Mouse (Mus musculus) forebrain, embryonic 13.5 days (tissue): ENCODE results near the gene Cacna1s. TPM values are rescaled to one million over a fixed set of nuclear protein-coding genes. Genes with fewer than 3 reads are reported as not detected.

Experiments
- ATAC-seq: fragments of 200-750 bp; cut with Nextera tagmentation; 2 replicates; pipeline ENCODE4 v1.8.0; 2017
- H3K27ac ChIP-seq: fragments of 300-500 bp; sonication (generic); 2 replicates; pipeline ENCODE4 v1.5.1; 2015; ENCODE audit warnings: inconsistent platforms, mild to moderate bottlenecking, moderate library complexity
- H3K27me3 ChIP-seq: fragments of 300-500 bp; sonication (generic); 2 replicates; pipeline ENCODE4 v1.6.1; 2015; ENCODE audit warnings: mild to moderate bottlenecking, inconsistent platforms
- H3K36me3 ChIP-seq: fragments of 300-500 bp; sonication (generic); 2 replicates; pipeline ENCODE4 v1.6.1; 2015; ENCODE audit warnings: mild to moderate bottlenecking, inconsistent platforms; ENCODE audit not compliant: poor library complexity, severe bottlenecking
- H3K4me1 ChIP-seq: fragments of 300-500 bp; sonication (generic); 2 replicates; pipeline ENCODE4 v1.6.1; 2015; ENCODE audit warnings: inconsistent platforms
- H3K4me2 ChIP-seq: fragments of 300-500 bp; sonication (generic); 2 replicates; pipeline ENCODE4 v1.6.1; 2015; ENCODE audit warnings: inconsistent platforms, mild to moderate bottlenecking, moderate library complexity
- H3K4me3 ChIP-seq: fragments of 300-500 bp; sonication (generic); 2 replicates; pipeline ENCODE4 v1.5.1; 2015; ENCODE audit warnings: mild to moderate bottlenecking, inconsistent platforms
- H3K9ac ChIP-seq: fragments of 300-500 bp; sonication (generic); 2 replicates; pipeline ENCODE4 v1.6.1; 2015; ENCODE audit warnings: mild to moderate bottlenecking, inconsistent platforms
- H3K9me3 ChIP-seq: fragments of 300-500 bp; sonication (generic); replicated peaks from 2 replicates; pipeline ENCODE4 v1.6.1; 2016; ENCODE audit warnings: inconsistent platforms
- WGBS: fragments of 180-500 bp; shearing (Covaris S2); methylation state at CpG from one replicate; pipeline ENCODE4 v1.1.7; 2015; 5-methylcytosine and 5-hydroxymethylcytosine counted together
- polyA plus RNA-seq: library from polyadenylated mRNA; unstranded; fragments of >200 nt; fragmentation: Nextera tagmentation; extraction: Ambion mirVana; gene quantifications from 2 replicates; pipeline ENCODE4 v1.2.1, GENCODE M21; 2015

Cacna1s gene
- polyA plus RNA-seq, 1 experiment from 2014 or later, result not detected

- no peak overlapping the region for H3K27ac ChIP-seq
- no peak overlapping the region for H3K4me2 ChIP-seq
- H3K36me3 ChIP-seq, result no peaks in the 10 kb centered on the region
- ATAC-seq, result no peak
- 87% methylated on average over 5 of the region's 5 CpGs for WGBS
- no peak overlapping the region for H3K9ac ChIP-seq
- H3K9me3 ChIP-seq, result no peaks in the 10 kb centered on the region
- no peaks in the 10 kb centered on the region for H3K27me3 ChIP-seq
- H3K4me1 ChIP-seq, result 0 out of 2 replicates have a peak, but pooled peaks cover 1% of the 10 kb centered on the region
- H3K4me3 ChIP-seq, result no peak overlapping the region
These were observed 42.3 kb downstream of the Cacna1s start for GRCm38 (mm10) chr1:136094807-136095206.

GRCm38 (mm10) chr1:136102094-136102493 is 49.5 kb downstream of the Cacna1s start:
- H3K4me2 ChIP-seq, result no peak overlapping the region
- H3K4me3 ChIP-seq, result no peak overlapping the region
- ATAC-seq, result no peak
- no peak overlapping the region for H3K9ac ChIP-seq
- no peaks in the 10 kb centered on the region for H3K36me3 ChIP-seq
- no peaks in the 10 kb centered on the region for H3K9me3 ChIP-seq
- H3K27me3 ChIP-seq, result no peaks in the 10 kb centered on the region
- WGBS, result 78% methylated on average over 4 of the region's 4 CpGs
- H3K4me1 ChIP-seq, result peaks cover 34% of the 10 kb centered on the region
- H3K27ac ChIP-seq, result peak overlapping the region; percentile 75

GRCm38 (mm10) chr1:136102551-136102950 is 50.0 kb downstream of the Cacna1s start:
- Histone ChIP-seq H3K9me3 (no peaks in the 10 kb centered on the region), H3K27ac (peak overlapping the region; percentile 75), H3K4me3 (no peak overlapping the region), H3K9ac (no peak overlapping the region), H3K4me1 (peaks cover 34% of the 10 kb centered on the region), H3K27me3 (no peaks in the 10 kb centered on the region), H3K36me3 (no peaks in the 10 kb centered on the region), H3K4me2 (peak overlapping the region; percentile 15)
- WGBS, result 69% methylated on average over 3 of the region's 3 CpGs
- no peak for ATAC-seq

- no peaks in the 10 kb centered on the region for H3K36me3 ChIP-seq
- H3K27ac ChIP-seq, result peak overlapping the region; percentile 75
- ATAC-seq, result peak; percentile 94
- H3K4me1 ChIP-seq, result peaks cover 34% of the 10 kb centered on the region
- no peaks in the 10 kb centered on the region for H3K27me3 ChIP-seq
- H3K9me3 ChIP-seq, result no peaks in the 10 kb centered on the region
- H3K4me3 ChIP-seq, result no peak overlapping the region
- peak overlapping the region; percentile 15 for H3K4me2 ChIP-seq
- no peak overlapping the region for H3K9ac ChIP-seq
- 71% methylated on average over 2 of the region's 2 CpGs for WGBS
These were observed 50.4 kb downstream of the Cacna1s start for GRCm38 (mm10) chr1:136102981-136103380.

GRCm38 (mm10) chr1:136103696-136104095 is 51.1 kb downstream of the Cacna1s start:
- peaks cover 34% of the 10 kb centered on the region for H3K4me1 ChIP-seq

GRCm38 (mm10) chr1:136104741-136105140 is 52.2 kb downstream of the Cacna1s start:
- Histone ChIP-seq H3K9me3 (no peaks in the 10 kb centered on the region), H3K27me3 (no peaks in the 10 kb centered on the region), H3K4me3 (no peak overlapping the region), H3K36me3 (no peaks in the 10 kb centered on the region), H3K27ac (peak overlapping the region; percentile 73), H3K4me2 (no peak overlapping the region), H3K4me1 (peaks cover 34% of the 10 kb centered on the region), H3K9ac (no peak overlapping the region)
- 47% methylated on average over 4 of the region's 4 CpGs for WGBS
- no peak for ATAC-seq

More at GRCm38 (mm10) chr1:136103696-136104095, 51.1 kb downstream of the Cacna1s start:
- 72% methylated on average over 7 of the region's 7 CpGs for WGBS
- H3K4me2 ChIP-seq, result no peak overlapping the region
- ATAC-seq, result peak; percentile 36; the same call in 1 of the 2 replicates
- no peak overlapping the region for H3K9ac ChIP-seq
- no peak overlapping the region for H3K4me3 ChIP-seq
- peak overlapping the region; percentile 73 for H3K27ac ChIP-seq
- no peaks in the 10 kb centered on the region for H3K9me3 ChIP-seq
- H3K27me3 ChIP-seq, result no peaks in the 10 kb centered on the region
- H3K36me3 ChIP-seq, result no peaks in the 10 kb centered on the region

GRCm38 (mm10) chr1:136109464-136109863 is 56.9 kb downstream of the Cacna1s start:
- no peaks in the 10 kb centered on the region for H3K9me3 ChIP-seq
- H3K4me2 ChIP-seq, result no peak overlapping the region
- no peaks in the 10 kb centered on the region for H3K27me3 ChIP-seq
- no peaks in the 10 kb centered on the region for H3K36me3 ChIP-seq
- no peak overlapping the region for H3K4me3 ChIP-seq
- 96% methylated on average over 2 of the region's 2 CpGs for WGBS
- H3K4me1 ChIP-seq, result peaks cover 12% of the 10 kb centered on the region
- H3K9ac ChIP-seq, result no peak overlapping the region
- no peak overlapping the region for H3K27ac ChIP-seq
- no peak for ATAC-seq

- no peak for ATAC-seq
These were observed 63.6 kb downstream of the Cacna1s start for GRCm38 (mm10) chr1:136116183-136116582.

GRCm38 (mm10) chr1:136117069-136117468 is 64.5 kb downstream of the Cacna1s start:
- no peak overlapping the region for H3K9ac ChIP-seq
- no peaks in the 10 kb centered on the region for H3K9me3 ChIP-seq
- no peak overlapping the region for H3K27ac ChIP-seq
- no peak overlapping the region for H3K4me2 ChIP-seq
- H3K4me1 ChIP-seq, result peaks cover 19% of the 10 kb centered on the region
- H3K36me3 ChIP-seq, result no peaks in the 10 kb centered on the region
- no peaks in the 10 kb centered on the region for H3K27me3 ChIP-seq
- 82% methylated on average over 9 of the region's 9 CpGs for WGBS
- H3K4me3 ChIP-seq, result no peak overlapping the region
- no peak for ATAC-seq

More at GRCm38 (mm10) chr1:136116183-136116582, 63.6 kb downstream of the Cacna1s start:
- Histone ChIP-seq H3K4me2 (no peak overlapping the region), H3K27ac (no peak overlapping the region), H3K9ac (no peak overlapping the region), H3K27me3 (no peaks in the 10 kb centered on the region), H3K4me1 (peaks cover 19% of the 10 kb centered on the region), H3K36me3 (no peaks in the 10 kb centered on the region), H3K9me3 (no peaks in the 10 kb centered on the region), H3K4me3 (no peak overlapping the region)
- WGBS, result 37% methylated on average over 3 of the region's 3 CpGs

GRCm38 (mm10) chr1:136118875-136119274 is 66.3 kb downstream of the Cacna1s start:
- H3K4me1 ChIP-seq, result peaks cover 19% of the 10 kb centered on the region

GRCm38 (mm10) chr1:136119571-136120262 is 67.2 kb downstream of the Cacna1s start:
- Histone ChIP-seq H3K27me3 (no peaks in the 10 kb centered on the region), H3K36me3 (no peaks in the 10 kb centered on the region), H3K4me1 (peaks cover 19% of the 10 kb centered on the region), H3K27ac (no peak overlapping the region), H3K4me2 (no peak overlapping the region), H3K9ac (no peak overlapping the region), H3K4me3 (no peak overlapping the region), H3K9me3 (no peaks in the 10 kb centered on the region)
- 78% methylated on average over 7 of the region's 7 CpGs for WGBS
- ATAC-seq, result peak; percentile 19; the same call in 1 of the 2 replicates

More at GRCm38 (mm10) chr1:136118875-136119274, 66.3 kb downstream of the Cacna1s start:
- Histone ChIP-seq H3K9ac (no peak overlapping the region), H3K36me3 (no peaks in the 10 kb centered on the region), H3K4me3 (no peak overlapping the region), H3K27me3 (no peaks in the 10 kb centered on the region), H3K9me3 (no peaks in the 10 kb centered on the region), H3K4me2 (no peak overlapping the region), H3K27ac (no peak overlapping the region)
- peak; percentile 30 for ATAC-seq
- 39% methylated on average over 8 of the region's 8 CpGs for WGBS

- no peak overlapping the region for H3K9ac ChIP-seq
- no peak overlapping the region for H3K4me3 ChIP-seq
- no peaks in the 10 kb centered on the region for H3K9me3 ChIP-seq
- peaks cover 19% of the 10 kb centered on the region for H3K4me1 ChIP-seq
- H3K36me3 ChIP-seq, result no peaks in the 10 kb centered on the region
- 84% methylated on average over 1 of the region's 1 CpGs for WGBS
- H3K27ac ChIP-seq, result no peak overlapping the region
- no peak for ATAC-seq
- H3K4me2 ChIP-seq, result no peak overlapping the region
- H3K27me3 ChIP-seq, result no peaks in the 10 kb centered on the region
These were observed 67.7 kb downstream of the Cacna1s start for GRCm38 (mm10) chr1:136120263-136120603.

GRCm38 (mm10) chr1:136120785-136121184 is 68.2 kb downstream of the Cacna1s start:
- Histone ChIP-seq H3K27me3 (no peaks in the 10 kb centered on the region), H3K4me2 (no peak overlapping the region), H3K9ac (no peak overlapping the region), H3K4me1 (peaks cover 19% of the 10 kb centered on the region), H3K9me3 (no peaks in the 10 kb centered on the region), H3K4me3 (no peak overlapping the region), H3K27ac (no peak overlapping the region), H3K36me3 (no peaks in the 10 kb centered on the region)
- no peak for ATAC-seq
- 48% methylated on average over 6 of the region's 6 CpGs for WGBS
